Mouse (Mus musculus): ENCODE data around the gene Cacnb4.

GRCm38 (mm10) chr2:52717076-52717475, 40.4 kb upstream of the Cacnb4 start:
- TF ChIP-seq CTCF (IDR thresholded peaks at IDR 0.05 in 2 of 3, conservative IDR thresholded peaks at IDR 0.05 in 1 of 3; ENCODE audit: control insufficient read depth in 1 of 3, insufficient read depth in 1 of 3, low read depth in 2 of 3, low read length in 3 of 3, poor library complexity in 1 of 3, severe bottlenecking in 1 of 3), result no peak
- no peak for TF ChIP-seq MXI1 (IDR thresholded peaks at IDR 0.05; ENCODE audit: low read depth, low read length)

Measured in MEL (cell line).